Mouse (Mus musculus) lung, postnatal 0 days (tissue): Measurements from ENCODE around the gene Blm. TPM values are rescaled to one million over a fixed set of nuclear protein-coding genes. Genes with fewer than 3 reads are reported as not detected.

Experiments used
- ATAC-seq: fragments of 200-750 bp; cut with Nextera tagmentation; 2 replicates; pipeline ENCODE4 v1.8.0; 2017; ENCODE audit warnings: moderate library complexity
- DNase-seq: peaks from one replicate; pipeline ENCODE4 v3.0.0-alpha.2; 2016; ENCODE audit warnings: low spot score
- H3K27ac ChIP-seq: fragments of 300-500 bp; sonication (generic); 2 replicates; pipeline ENCODE4 v1.5.1; 2014; ENCODE audit warnings: antibody characterized with exemption, mild to moderate bottlenecking, low read length, mixed read lengths
- H3K27me3 ChIP-seq: fragments of 300-500 bp; sonication (generic); replicated peaks from 2 replicates; pipeline ENCODE4 v1.6.1; 2014; ENCODE audit warnings: low read length, mixed read lengths; ENCODE audit not compliant: insufficient read depth
- H3K36me3 ChIP-seq: fragments of 300-500 bp; sonication (generic); 2 replicates; pipeline ENCODE4 v1.6.1; 2014; ENCODE audit warnings: low read length, mixed read lengths; ENCODE audit not compliant: insufficient read depth
- H3K4me1 ChIP-seq: fragments of 300-500 bp; sonication (generic); 2 replicates; pipeline ENCODE4 v1.6.1; 2014; ENCODE audit warnings: antibody characterized with exemption, low read depth, low read length, mixed read lengths; ENCODE audit not compliant: insufficient read depth
- H3K4me2 ChIP-seq: fragments of 300-500 bp; sonication (generic); replicated peaks from 2 replicates; pipeline ENCODE4 v1.6.1; 2014; ENCODE audit warnings: low read depth, mild to moderate bottlenecking, low read length, moderate library complexity, mixed read lengths
- H3K4me3 ChIP-seq: fragments of 300-500 bp; sonication (generic); 2 replicates; pipeline ENCODE4 v1.5.1; 2014; ENCODE audit warnings: low read depth, low read length
- H3K9ac ChIP-seq: fragments of 300-500 bp; sonication (generic); replicated peaks from 2 replicates; pipeline ENCODE4 v1.6.1; 2014; ENCODE audit warnings: low read depth, mild to moderate bottlenecking
- H3K9me3 ChIP-seq: fragments of 300-500 bp; sonication (generic); 2 replicates; pipeline ENCODE4 v1.6.1; 2016; ENCODE audit warnings: low read length, mixed read lengths
- CTCF ChIP-seq: IDR thresholded peaks from 2 replicates; pipeline ENCODE4 v1.5.1; 2016; ENCODE audit warnings: antibody characterized with exemption, mild to moderate bottlenecking
- EP300 ChIP-seq: IDR thresholded peaks from 2 replicates; pipeline ENCODE4 v1.6.1; 2016; ENCODE audit warnings: antibody characterized with exemption, mild to moderate bottlenecking, control low read depth
- WGBS: fragments of 180-500 bp; shearing (Covaris S2); extraction: QIAGEN DNeasy Blood & Tissue Kit; methylation state at CpG from one replicate; pipeline ENCODE4 v1.1.7; 2014; 5-methylcytosine and 5-hydroxymethylcytosine counted together
- polyA plus RNA-seq: library from polyadenylated mRNA; unstranded; fragments of >200 nt; fragmentation: Nextera tagmentation; extraction: Ambion mirVana; gene quantifications from 2 replicates; pipeline ENCODE4 v1.2.1, GENCODE M21; 2015

The Blm gene
- polyA plus RNA-seq, 1 experiment from 2014 or later, result 2.4 TPM

DNA sequence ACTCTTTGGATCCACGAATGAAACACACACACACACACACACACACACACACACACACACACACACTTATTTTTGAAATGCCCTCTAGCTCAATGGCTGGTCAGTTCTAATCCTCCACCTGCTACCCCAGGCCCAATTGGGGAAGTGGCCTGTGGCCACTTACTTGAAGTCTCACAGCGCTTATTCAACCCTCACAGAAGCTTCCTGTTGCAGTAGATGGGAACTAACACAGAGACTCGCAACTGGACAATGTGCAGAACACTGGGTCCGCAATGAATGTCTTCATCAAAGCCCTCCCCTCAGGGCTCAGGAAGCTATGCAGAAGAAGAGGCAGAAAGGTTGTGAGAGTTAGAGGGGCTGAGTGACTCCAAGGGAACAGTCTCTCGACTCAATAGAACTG is 107.2 kb downstream of the Blm start:
- ATAC-seq (no peak), DNase-seq (no peak)
- no peak overlapping the region for H3K9ac ChIP-seq
- H3K4me1 ChIP-seq, result 0 out of 2 replicates have a peak, but pooled peaks cover 3% of the 10 kb centered on the region
- H3K4me2 ChIP-seq, result no peak overlapping the region
- no peaks in the 10 kb centered on the region for H3K27me3 ChIP-seq
- no peaks in the 10 kb centered on the region for H3K36me3 ChIP-seq
- 75% methylated on average over 5 of the region's 5 CpGs for WGBS
- TF ChIP-seq CTCF (no peak), EP300 (no peak)
- no peak overlapping the region for H3K4me3 ChIP-seq
- no peak overlapping the region for H3K27ac ChIP-seq
- H3K9me3 ChIP-seq, result no peaks in the 10 kb centered on the region

DNA sequence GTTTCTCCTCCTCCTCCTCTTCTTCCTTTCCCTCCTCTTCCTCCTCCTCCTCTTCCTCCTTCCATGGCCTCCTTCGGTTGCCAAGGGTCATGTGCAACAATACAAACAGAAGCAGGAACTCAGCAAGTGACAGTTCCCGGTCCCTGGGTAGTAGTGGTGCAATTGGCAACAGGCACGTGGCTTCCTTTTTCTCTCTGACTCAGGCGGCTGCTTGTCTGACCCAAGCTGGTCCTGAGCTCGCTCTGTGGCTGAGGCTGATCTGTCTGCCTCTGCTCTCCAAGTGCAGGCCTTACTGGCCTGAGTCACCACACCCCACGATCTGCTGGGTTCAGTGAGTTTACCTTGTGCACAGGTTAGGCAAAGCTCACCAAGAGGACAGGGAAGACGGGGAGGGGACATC is 108.6 kb downstream of the Blm start:
- 50% methylated on average over 7 of the region's 7 CpGs for whole genome bisulfite sequencing
- ATAC-seq (peak; percentile 58), DNase-seq (peak; percentile 47)
- Histone ChIP-seq H3K27ac (no peak overlapping the region), H3K4me1 (0 out of 2 replicates have a peak, but pooled peaks cover 3% of the 10 kb centered on the region), H3K9ac (no peak overlapping the region), H3K4me2 (no peak overlapping the region), H3K27me3 (no peaks in the 10 kb centered on the region), H3K4me3 (no peak overlapping the region), H3K9me3 (no peaks in the 10 kb centered on the region), H3K36me3 (no peaks in the 10 kb centered on the region)
- TF ChIP-seq EP300 (0 out of 2 replicates have a peak, but pooled peaks have one; percentile 19), CTCF (no peak)

DNA sequence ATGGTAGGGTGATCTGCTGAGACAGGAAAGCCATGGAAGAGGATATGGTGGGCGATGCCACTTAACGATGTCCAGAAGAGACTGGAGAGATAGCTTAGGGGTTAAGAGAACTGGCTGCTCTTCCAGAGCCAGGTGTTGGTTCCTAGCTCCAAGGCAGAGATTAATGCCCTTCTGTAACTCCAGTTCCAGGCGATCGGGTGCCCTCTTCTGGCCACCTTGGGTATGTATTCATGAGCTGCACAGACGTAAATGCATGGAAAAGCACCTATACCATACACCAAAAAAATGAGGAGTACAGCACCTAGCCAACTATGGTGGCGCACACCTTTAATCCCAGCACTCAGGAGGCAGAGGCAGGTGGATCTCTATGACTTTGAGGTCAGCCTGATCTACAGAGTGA is 110.2 kb downstream of the Blm start:
- no peaks in the 10 kb centered on the region for H3K36me3 ChIP-seq
- TF ChIP-seq CTCF (peak; percentile 48), EP300 (no peak)
- no peak overlapping the region for H3K4me3 ChIP-seq
- no peak overlapping the region for H3K9ac ChIP-seq
- 77% methylated on average over 6 of the region's 6 CpGs for WGBS
- H3K4me1 ChIP-seq, result 0 out of 2 replicates have a peak, but pooled peaks cover 3% of the 10 kb centered on the region
- no peak overlapping the region for H3K27ac ChIP-seq
- H3K4me2 ChIP-seq, result no peak overlapping the region
- ATAC-seq (no peak), DNase-seq (no peak)
- H3K9me3 ChIP-seq, result no peaks in the 10 kb centered on the region
- no peaks in the 10 kb centered on the region for H3K27me3 ChIP-seq

DNA sequence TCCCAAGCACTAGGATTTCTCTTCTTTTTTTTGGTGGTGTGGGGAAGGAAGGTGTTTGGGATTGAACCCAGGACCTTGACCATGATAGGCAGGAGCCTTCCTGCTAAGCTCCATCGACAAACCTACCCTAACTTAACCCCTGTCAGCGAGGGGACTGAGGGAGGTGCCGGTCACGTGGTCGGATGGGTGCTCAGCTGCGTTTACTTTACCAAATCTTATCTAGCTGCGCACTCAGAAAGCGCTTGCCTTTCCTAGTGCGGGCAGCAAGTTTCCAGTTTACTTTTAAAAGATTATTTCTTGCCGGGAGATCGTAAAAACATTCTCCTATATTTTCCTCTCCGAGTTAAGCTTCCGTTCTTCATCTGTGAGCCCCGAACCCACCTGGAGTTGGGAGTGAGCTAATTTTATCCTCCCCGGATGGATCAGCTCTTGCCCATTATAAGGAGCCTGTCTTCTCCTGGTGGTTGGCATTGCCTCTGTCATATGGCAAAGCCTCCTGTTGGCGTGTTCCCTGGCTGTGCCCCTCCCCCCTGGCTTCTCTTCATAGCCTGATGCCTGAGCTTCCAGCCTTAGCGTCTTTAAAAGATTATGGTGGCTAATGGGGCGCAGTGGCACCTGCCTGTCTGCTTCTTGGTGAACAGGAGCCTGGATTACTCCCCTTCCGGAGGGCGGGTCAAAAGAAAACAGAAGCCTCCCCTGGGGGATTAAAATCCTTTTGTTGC is 112.0 kb downstream of the Blm start:
- Histone ChIP-seq H3K27me3 (no peaks in the 10 kb centered on the region), H3K4me3 (no peak overlapping the region), H3K36me3 (no peaks in the 10 kb centered on the region), H3K27ac (no peak overlapping the region), H3K4me2 (peak overlapping the region; percentile 43), H3K4me1 (0 out of 2 replicates have a peak, but pooled peaks cover 3% of the 10 kb centered on the region), H3K9ac (no peak overlapping the region), H3K9me3 (no peaks in the 10 kb centered on the region)
- peak; percentile 29; the same call in 1 of the 2 replicates for ATAC-seq
- no peak for DNase-seq
- 13% methylated on average over 20 of the region's 20 CpGs for WGBS
- TF ChIP-seq CTCF (peak; percentile 13), EP300 (no peak)

DNA sequence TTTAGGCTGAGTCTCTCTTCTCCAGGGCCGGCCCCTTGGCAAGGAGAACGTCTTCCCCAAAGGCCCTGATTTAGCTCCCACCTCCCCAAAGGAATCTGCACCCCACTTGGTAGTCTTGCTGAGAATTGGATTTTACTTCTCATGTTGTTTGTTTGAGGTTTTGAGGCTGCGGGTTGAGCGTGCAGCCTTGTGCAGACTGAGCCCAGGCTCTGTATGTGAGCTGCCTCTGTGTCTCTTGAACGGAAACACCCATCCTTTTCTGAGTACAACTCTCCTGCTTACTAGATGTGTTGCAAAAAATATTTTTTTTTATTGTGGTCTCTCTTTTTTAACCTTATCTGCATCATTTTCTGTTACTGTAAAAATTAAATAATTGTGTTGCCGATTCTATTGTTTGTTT is 113.3 kb downstream of the Blm start:
- Histone ChIP-seq H3K4me1 (0 out of 2 replicates have a peak, but pooled peaks cover 3% of the 10 kb centered on the region), H3K27me3 (no peaks in the 10 kb centered on the region), H3K4me2 (no peak overlapping the region), H3K36me3 (no peaks in the 10 kb centered on the region), H3K4me3 (no peak overlapping the region), H3K9me3 (no peaks in the 10 kb centered on the region), H3K9ac (no peak overlapping the region), H3K27ac (no peak overlapping the region)
- no peak for TF ChIP-seq CTCF
- no peak for TF ChIP-seq EP300
- 92% methylated on average over 6 of the region's 6 CpGs for WGBS
- ATAC-seq, result no peak
- DNase-seq, result no peak

DNA sequence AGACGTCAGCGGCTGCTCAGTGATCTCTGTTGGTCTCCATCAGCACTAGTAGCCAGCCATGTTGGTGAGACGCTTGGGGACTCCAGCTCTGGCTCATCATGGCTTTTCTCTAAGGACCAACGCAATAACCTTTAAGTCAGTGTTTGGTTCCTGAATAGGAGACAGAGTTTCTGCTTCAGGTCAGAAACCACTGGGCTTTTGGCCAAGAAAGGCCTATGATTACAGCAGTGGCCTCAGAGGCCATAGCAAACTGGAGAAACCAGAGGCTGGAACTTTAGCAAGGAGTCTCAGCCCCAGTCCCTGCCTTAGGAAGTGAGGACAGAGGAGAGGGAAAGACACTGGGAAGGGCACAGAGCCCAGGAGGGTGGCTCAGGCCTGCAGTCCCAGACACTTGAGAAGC is 114.3 kb downstream of the Blm start:
- H3K9ac ChIP-seq, result no peak overlapping the region
- 0 out of 2 replicates have a peak, but pooled peaks cover 3% of the 10 kb centered on the region for H3K4me1 ChIP-seq
- H3K4me2 ChIP-seq, result no peak overlapping the region
- H3K36me3 ChIP-seq, result no peaks in the 10 kb centered on the region
- WGBS, result 89% methylated on average over 4 of the region's 4 CpGs
- no peaks in the 10 kb centered on the region for H3K27me3 ChIP-seq
- H3K27ac ChIP-seq, result no peak overlapping the region
- no peak for ATAC-seq
- DNase-seq, result no peak
- no peak overlapping the region for H3K4me3 ChIP-seq
- TF ChIP-seq EP300, result no peak
- TF ChIP-seq CTCF, result no peak
- H3K9me3 ChIP-seq, result no peaks in the 10 kb centered on the region
